Mouse (Mus musculus) myocyte (in vitro differentiated cells): ENCODE results near the gene Tpst2.

Experiments
- CEBPB ChIP-seq: IDR thresholded peaks from 2 replicates; pipeline ENCODE4 v1.6.1; 2011; ENCODE audit warnings: mild to moderate bottlenecking, moderate library complexity; ENCODE audit not compliant: poor library complexity, insufficient read depth, severe bottlenecking
- E2F4 ChIP-seq: IDR thresholded peaks from one replicate; pipeline ENCODE4 v1.6.1; 2011; ENCODE audit warnings: mild to moderate bottlenecking, control low read depth, moderate library complexity; ENCODE audit not compliant: insufficient read depth
- MYOG ChIP-seq, 3 experiments: IDR thresholded peaks; one replicate each; pipeline ENCODE4 v1.6.1; 2011; ENCODE audit warnings: control low read depth in 2 of 3, low read depth in 2 of 3, mild to moderate bottlenecking in 2 of 3; ENCODE audit not compliant: insufficient read length in 2 of 3, control insufficient read depth in 1 of 3, insufficient read depth in 1 of 3
- POLR2A ChIP-seq: IDR thresholded peaks from one replicate; pipeline ENCODE4 v1.6.1; 2011; ENCODE audit warnings: low read depth, mild to moderate bottlenecking, control low read depth, moderate library complexity; ENCODE audit not compliant: insufficient read length
- SRF ChIP-seq: IDR thresholded peaks from one replicate; pipeline ENCODE4 v1.6.1; 2011; ENCODE audit warnings: low read depth; ENCODE audit not compliant: control insufficient read depth, insufficient read length
- USF1 ChIP-seq: IDR thresholded peaks from one replicate; pipeline ENCODE4 v1.6.1; 2011; ENCODE audit warnings: low read depth, mild to moderate bottlenecking, control low read depth, moderate library complexity

- no peak for TF ChIP-seq SRF
- TF ChIP-seq POLR2A, result no peak
- TF ChIP-seq CEBPB, result no peak
- no peak for TF ChIP-seq USF1
- no peak for TF ChIP-seq E2F4
- TF ChIP-seq MYOG (IDR thresholded peaks at IDR 0.05; ENCODE audit: control insufficient read depth in 1 of 3, insufficient read depth in 1 of 3, insufficient read length in 2 of 3, low read depth in 2 of 3), result peak in 2 of 3 experiments; percentile 69 to 77
Measured at GRCm38 (mm10) chr5:112237439-112237838, 39.1 kb upstream of the Tpst2 start.
